ENCODE assay signal across 8 mouse cellular contexts in genomic region chr11:75194121-75194849, GRCm38 (mm10). TPM values are rescaled to one million over a fixed set of nuclear protein-coding genes. Genes with fewer than 3 reads are reported as not detected.
DNase-seq lines count a peak whose midpoint lies in the region; ATAC-seq and TF ChIP-seq lines count a peak whose summit lies in the region.

No protein-coding gene starts in this region.

- no peaks in the 10 kb centered on the region for H3K9me3 ChIP-seq in ES-E14 (ENCODE audit: control insufficient read depth, insufficient read depth, low read depth, low read length)
- H3K9me3 ChIP-seq in forebrain, embryonic 13.5 days (replicated peaks) = no peaks in the 10 kb centered on the region
- no peaks in the 10 kb centered on the region for H3K9me3 ChIP-seq in intestine, embryonic 15.5 days
- no peaks in the 10 kb centered on the region for H3K9me3 ChIP-seq in midbrain, embryonic 13.5 days

- H3K36me3 ChIP-seq in ES-E14 (ENCODE audit: control insufficient read depth, insufficient read depth, low read length, poor library complexity, severe bottlenecking) = no peaks in the 10 kb centered on the region
- no peaks in the 10 kb centered on the region for H3K36me3 ChIP-seq in forebrain, embryonic 13.5 days (ENCODE audit: poor library complexity, severe bottlenecking)
- H3K36me3 ChIP-seq in intestine, embryonic 15.5 days = no peaks in the 10 kb centered on the region
- H3K36me3 ChIP-seq in midbrain, embryonic 13.5 days = no peaks in the 10 kb centered on the region

- H3K27ac ChIP-seq in ES-E14 (ENCODE audit: insufficient read depth, low read depth, low read length, poor library complexity, severe bottlenecking) = no peak overlapping the region
- H3K27ac ChIP-seq in forebrain, embryonic 13.5 days = no peak overlapping the region
- no peak overlapping the region for H3K27ac ChIP-seq in intestine, embryonic 15.5 days
- H3K27ac ChIP-seq in midbrain, embryonic 13.5 days = peak overlapping the region; percentile 80

- H3K4me2 ChIP-seq in forebrain, embryonic 13.5 days = peak overlapping the region; percentile 72
- peak overlapping the region; percentile 98 for H3K4me2 ChIP-seq in intestine, embryonic 15.5 days (replicated peaks)
- H3K4me2 ChIP-seq in midbrain, embryonic 13.5 days (replicated peaks) = peak overlapping the region; percentile 79

- peak overlapping the region; percentile 62 to 77 for H3K4me3 ChIP-seq in ES-E14 (ENCODE audit: insufficient read depth in 1 of 2, low read depth in 1 of 2, low read length in 2 of 2, poor library complexity in 1 of 2, severe bottlenecking in 1 of 2)
- H3K4me3 ChIP-seq in forebrain, embryonic 13.5 days = peak overlapping the region; percentile 48
- peak overlapping the region; percentile 55 for H3K4me3 ChIP-seq in intestine, embryonic 15.5 days (replicated peaks)
- peak overlapping the region; percentile 64 for H3K4me3 ChIP-seq in midbrain, embryonic 13.5 days (replicated peaks)

- peaks cover 2 to 20% of the 10 kb centered on the region in 2 experiments; a peak in 3 of 4 replicates for H3K4me1 ChIP-seq in ES-E14 (ENCODE audit: control insufficient read depth in 2 of 2, insufficient read depth in 2 of 2, low read length in 2 of 2, poor library complexity in 1 of 2)
- H3K4me1 ChIP-seq in forebrain, embryonic 13.5 days = peaks cover 45% of the 10 kb centered on the region
- H3K4me1 ChIP-seq in intestine, embryonic 15.5 days (replicated peaks) = peaks cover 30% of the 10 kb centered on the region
- peaks cover 86% of the 10 kb centered on the region for H3K4me1 ChIP-seq in midbrain, embryonic 13.5 days (replicated peaks)

- H3K27me3 ChIP-seq in forebrain, embryonic 13.5 days = peaks cover 78% of the 10 kb centered on the region
- H3K27me3 ChIP-seq in intestine, embryonic 15.5 days (replicated peaks) = peaks cover 50% of the 10 kb centered on the region
- peaks cover 69% of the 10 kb centered on the region for H3K27me3 ChIP-seq in midbrain, embryonic 13.5 days

- WGBS in forebrain, embryonic 13.5 days = under 1% methylated on average over 48 of the region's 52 CpGs
- under 1% methylated on average over 52 of the region's 52 CpGs for WGBS in intestine, embryonic 15.5 days
- WGBS in midbrain, embryonic 13.5 days = under 1% methylated on average over 52 of the region's 52 CpGs

- DNase-seq in embryo, embryonic 11 days = peak; percentile 47
- DNase-seq in embryo, embryonic 9.5 days (ENCODE audit: extremely low spot score) = no peak
- DNase-seq in ES-E14 (ENCODE audit: low read depth, low spot score) (no peak), adipocyte (ENCODE audit: low spot score) (no peak)

- peak overlapping the region; percentile 56 for H3K9ac ChIP-seq in ES-E14 (ENCODE audit: insufficient read depth, low read depth, low read length, poor library complexity, severe bottlenecking)
- peak overlapping the region; percentile 59 for H3K9ac ChIP-seq in forebrain, embryonic 13.5 days
- H3K9ac ChIP-seq in intestine, embryonic 15.5 days = peak overlapping the region; percentile 44
- peak overlapping the region; percentile 78 for H3K9ac ChIP-seq in midbrain, embryonic 13.5 days (replicated peaks)

- ATAC-seq in forebrain, embryonic 13.5 days = no peak
- no peak for ATAC-seq in intestine, embryonic 15.5 days
- no peak for ATAC-seq in midbrain, embryonic 13.5 days
- ATAC-seq in frontal cortex, adult (ENCODE audit: low TSS enrichment) = no peak

- in situ Hi-C loops in ES-E14 (cut with MboI; ENCODE audit: low sequenced_read_pairs in 2 of 2, unreplicated experiment in 2 of 2) = loop anchor here (5.0 kb wide), 1 partner anchor 98 kb away; no protein-coding TSS in a partner anchor

TF ChIP-seq in ES-E14, 5 proteins besides CTCF, POLR2A, EP300 and RAD21:
- no peak for TF ChIP-seq HCFC1 (IDR thresholded peaks at IDR 0.05; ENCODE audit: borderline replicate concordance, insufficient read depth, low read length)
- no peak for TF ChIP-seq ZC3H11A (IDR thresholded peaks at IDR 0.05; ENCODE audit: borderline replicate concordance, low read depth, low read length)
- TF ChIP-seq CHD2 (IDR thresholded peaks at IDR 0.05; ENCODE audit: low read depth, low read length) = no peak
- TF ChIP-seq ZNF384 (IDR thresholded peaks at IDR 0.05; ENCODE audit: low read depth, low read length) = no peak
- TF ChIP-seq MAFK (IDR thresholded peaks at IDR 0.05; ENCODE audit: insufficient read depth, low read depth, low read length) = no peak

RNA-seq across cellular contexts. Expression of gene Rtn4rl1, which starts 0.7 kb away (rescaled TPM):
- 1.0 and 1.1 TPM in 2 replicates for total RNA-seq in ES-E14 (2012; rRNA removed)
- 2.2 and 2.6 TPM in 2 replicates for polyA plus RNA-seq in forebrain, embryonic 13.5 days (2015; fragmentation: Nextera tagmentation; extraction: Ambion mirVana)
- 1.7 and 1.8 TPM in 2 replicates for polyA plus RNA-seq in intestine, embryonic 15.5 days (2015; fragmentation: Nextera tagmentation; extraction: Ambion mirVana)
- polyA plus RNA-seq in midbrain, embryonic 13.5 days (2015; fragmentation: Nextera tagmentation; extraction: Ambion mirVana) = 12.4 and 12.7 TPM in 2 replicates

RNA-seq across cellular contexts. Expression of gene Dph1, which starts 3.2 kb away (rescaled TPM):
- total RNA-seq in ES-E14 (2012; rRNA removed) = 32.8 and 43.6 TPM in 2 replicates
- polyA plus RNA-seq in forebrain, embryonic 13.5 days (2015; fragmentation: Nextera tagmentation; extraction: Ambion mirVana) = 13.9 and 15.8 TPM in 2 replicates
- polyA plus RNA-seq in intestine, embryonic 15.5 days (2015; fragmentation: Nextera tagmentation; extraction: Ambion mirVana) = 23.4 and 23.8 TPM in 2 replicates
- polyA plus RNA-seq in midbrain, embryonic 13.5 days (2015; fragmentation: Nextera tagmentation; extraction: Ambion mirVana) = 14.9 and 15.4 TPM in 2 replicates

RNA-seq across cellular contexts. Expression of gene Ovca2, which starts 15.7 kb away (rescaled TPM):
- total RNA-seq in ES-E14 (2012; rRNA removed) = 11.7 and 14.8 TPM in 2 replicates
- 22.8 and 25.1 TPM in 2 replicates for polyA plus RNA-seq in forebrain, embryonic 13.5 days (2015; fragmentation: Nextera tagmentation; extraction: Ambion mirVana)
- 21.3 and 21.4 TPM in 2 replicates for polyA plus RNA-seq in intestine, embryonic 15.5 days (2015; fragmentation: Nextera tagmentation; extraction: Ambion mirVana)
- 19.8 and 22.4 TPM in 2 replicates for polyA plus RNA-seq in midbrain, embryonic 13.5 days (2015; fragmentation: Nextera tagmentation; extraction: Ambion mirVana)

RNA-seq across cellular contexts. Expression of gene Hic1, which starts 25.0 kb away (rescaled TPM):
- total RNA-seq in ES-E14 (2012; rRNA removed) = 1.4 and 2.1 TPM in 2 replicates
- 1.2 and 1.5 TPM in 2 replicates for polyA plus RNA-seq in forebrain, embryonic 13.5 days (2015; fragmentation: Nextera tagmentation; extraction: Ambion mirVana)
- 20.3 and 22.0 TPM in 2 replicates for polyA plus RNA-seq in intestine, embryonic 15.5 days (2015; fragmentation: Nextera tagmentation; extraction: Ambion mirVana)
- polyA plus RNA-seq in midbrain, embryonic 13.5 days (2015; fragmentation: Nextera tagmentation; extraction: Ambion mirVana) = 1.2 and 2.4 TPM in 2 replicates
